Mouse (Mus musculus) testis, postnatal 14 days (tissue): ENCODE data around the gene Coq10a.

Experiments
- DNase-seq: peaks from one replicate; pipeline ENCODE4 v3.0.0; 2021; ENCODE audit warnings: low spot score

Gene Coq10a

GRCm38 (mm10) chr10:128382482-128382881, 13.7 kb upstream of the Coq10a start:
- DNase-seq: no peak

GRCm38 (mm10) chr10:128380565-128380964, 11.8 kb upstream of the Coq10a start:
- DNase-seq: no peak

- DNase-seq: no peak
Observed at GRCm38 (mm10) chr10:128379260-128379659, 10.5 kb upstream of the Coq10a start.

GRCm38 (mm10) chr10:128378462-128378861, 9.7 kb upstream of the Coq10a start:
- DNase-seq: no peak

- no peak for DNase-seq
Observed at GRCm38 (mm10) chr10:128377940-128378448, 9.2 kb upstream of the Coq10a start.

GRCm38 (mm10) chr10:128377222-128377939, 8.6 kb upstream of the Coq10a start:
- DNase-seq: peak; percentile 50

- peak; percentile 81 for DNase-seq
Observed at GRCm38 (mm10) chr10:128376455-128377211, 7.8 kb upstream of the Coq10a start, which contains the start of gene Ankrd52. Gene Ankrd52, plus strand, starts transcription at chr10:128377115.

GRCm38 (mm10) chr10:128376099-128376454, 7.3 kb upstream of the Coq10a start:
- DNase-seq: no peak

- peak; percentile 53 for DNase-seq
Observed at GRCm38 (mm10) chr10:128374393-128374792, 5.6 kb upstream of the Coq10a start.

- DNase-seq: no peak
Observed at GRCm38 (mm10) chr10:128372989-128373748, 4.4 kb upstream of the Coq10a start.

GRCm38 (mm10) chr10:128372142-128372541, 3.3 kb upstream of the Coq10a start:
- no peak for DNase-seq

- DNase-seq: no peak
Observed at GRCm38 (mm10) chr10:128370601-128371000, 1.8 kb upstream of the Coq10a start.

GRCm38 (mm10) chr10:128370021-128370420, 1.2 kb upstream of the Coq10a start:
- no peak for DNase-seq

- DNase-seq: no peak
Observed at GRCm38 (mm10) chr10:128369599-128369998, 802 bp upstream of the Coq10a start.

GRCm38 (mm10) chr10:128369218-128369543, 384 bp upstream of the Coq10a start:
- no peak for DNase-seq

- DNase-seq: no peak
Observed at GRCm38 (mm10) chr10:128367899-128368401, 847 bp downstream of the Coq10a start.

GRCm38 (mm10) chr10:128362568-128362967, 6.2 kb downstream of the Coq10a start:
- no peak for DNase-seq

- DNase-seq: no peak
Observed at GRCm38 (mm10) chr10:128361836-128362235, 7.0 kb downstream of the Coq10a start.

- DNase-seq: no peak
Observed at GRCm38 (mm10) chr10:128359226-128359625, 9.6 kb downstream of the Coq10a start.

GRCm38 (mm10) chr10:128358796-128359195, 10.0 kb downstream of the Coq10a start:
- no peak for DNase-seq

GRCm38 (mm10) chr10:128347541-128347940, 21.3 kb downstream of the Coq10a start:
- no peak for DNase-seq

GRCm38 (mm10) chr10:128344568-128345275, 24.1 kb downstream of the Coq10a start:
- no peak for DNase-seq
